Mouse (Mus musculus): Measurements from ENCODE around the gene Acadvl.

The Acadvl gene

GRCm38 (mm10) chr11:70010548-70010947, 4.7 kb downstream of the Acadvl start:
- in situ Hi-C loops (cut with MboI; ENCODE audit: unreplicated experiment in 2 of 2) = loop anchor here in 1 of 2 experiments (10.0 kb wide), 1 partner anchor 76 kb away; the partner anchor contains the start of gene Ybx2

- in situ Hi-C loops (cut with MboI; ENCODE audit: unreplicated experiment in 2 of 2) = loop anchor here in 1 of 2 experiments (10.0 kb wide), 1 partner anchor 75 kb away; the partner anchor contains the start of gene Ybx2
Observed at GRCm38 (mm10) chr11:70010033-70010432, 5.2 kb downstream of the Acadvl start.

- in situ Hi-C loops (cut with MboI; ENCODE audit: unreplicated experiment in 2 of 2) = no loop called here
Observed at GRCm38 (mm10) chr11:70005521-70005920, 9.7 kb downstream of the Acadvl start.

GRCm38 (mm10) chr11:70002471-70002870, 12.7 kb downstream of the Acadvl start:
- in situ Hi-C loops (cut with MboI; ENCODE audit: unreplicated experiment in 2 of 2) = loop anchor here in 1 of 2 experiments (5.0 kb wide), 1 partner anchor 50 kb away; no protein-coding TSS in a partner anchor

- in situ Hi-C loops (cut with MboI; ENCODE audit: unreplicated experiment in 2 of 2) = loop anchor here in 1 of 2 experiments (5.0 kb wide), 1 partner anchor 50 kb away; no protein-coding TSS in a partner anchor
Observed at GRCm38 (mm10) chr11:70001865-70002264, 13.3 kb downstream of the Acadvl start.

GRCm38 (mm10) chr11:70001159-70001558, 14.1 kb downstream of the Acadvl start:
- in situ Hi-C loops (cut with MboI; ENCODE audit: unreplicated experiment in 2 of 2) = loop anchor here in 1 of 2 experiments (5.0 kb wide), 1 partner anchor 49 kb away; no protein-coding TSS in a partner anchor

GRCm38 (mm10) chr11:70000396-70000898, 14.8 kb downstream of the Acadvl start, which contains the start of gene Dvl2:
TSS of gene Dvl2 (plus strand) at chr11:70000595.
- in situ Hi-C loops (cut with MboI; ENCODE audit: unreplicated experiment in 2 of 2) = loop anchor here in 1 of 2 experiments (5.0 kb wide), 1 partner anchor 48 kb away; no protein-coding TSS in a partner anchor

GRCm38 (mm10) chr11:69999666-70000065, 15.5 kb downstream of the Acadvl start:
- in situ Hi-C loops (cut with MboI; ENCODE audit: unreplicated experiment in 2 of 2) = loop anchor here in 1 of 2 experiments (5.0 to 25.0 kb wide), 3 partner anchors 47 to 937 kb away; partner anchors contain the start of genes Borcs6, Kdm6b and Tmem107

GRCm38 (mm10) chr11:69998567-69999491, 16.4 kb downstream of the Acadvl start:
- in situ Hi-C loops (cut with MboI; ENCODE audit: unreplicated experiment in 2 of 2) = loop anchor here in 1 of 2 experiments (25.0 kb wide), 2 partner anchors 587 to 937 kb away; partner anchors contain the start of genes Borcs6, Kdm6b and Tmem107

- in situ Hi-C loops (cut with MboI; ENCODE audit: unreplicated experiment in 2 of 2) = loop anchor here in 1 of 2 experiments (25.0 kb wide), 2 partner anchors 585 to 935 kb away; partner anchors contain the start of genes Borcs6, Kdm6b and Tmem107
Observed at GRCm38 (mm10) chr11:69997070-69997509, 18.1 kb downstream of the Acadvl start.

- in situ Hi-C loops (cut with MboI; ENCODE audit: unreplicated experiment in 2 of 2) = loop anchor here in 1 of 2 experiments (25.0 kb wide), 2 partner anchors 584 to 934 kb away; partner anchors contain the start of genes Borcs6, Kdm6b and Tmem107
Observed at GRCm38 (mm10) chr11:69996161-69997061, 18.8 kb downstream of the Acadvl start.

- in situ Hi-C loops (cut with MboI; ENCODE audit: unreplicated experiment in 2 of 2) = loop anchor here in 1 of 2 experiments (25.0 kb wide), 2 partner anchors 583 to 933 kb away; partner anchors contain the start of genes Borcs6, Kdm6b and Tmem107
Observed at GRCm38 (mm10) chr11:69995391-69995960, 19.7 kb downstream of the Acadvl start, which contains the start of gene Phf23. TSS of gene Phf23 (plus strand) at chr11:69995777.

- in situ Hi-C loops (cut with MboI; ENCODE audit: unreplicated experiment in 2 of 2) = loop anchor here in 1 of 2 experiments (25.0 kb wide), 2 partner anchors 582 to 932 kb away; partner anchors contain the start of genes Borcs6, Kdm6b and Tmem107
Observed at GRCm38 (mm10) chr11:69994401-69995090, 20.7 kb downstream of the Acadvl start.

- in situ Hi-C loops (cut with MboI; ENCODE audit: unreplicated experiment in 2 of 2) = loop anchor here in 1 of 2 experiments (25.0 kb wide), 2 partner anchors 581 to 931 kb away; partner anchors contain the start of genes Borcs6, Kdm6b and Tmem107
Observed at GRCm38 (mm10) chr11:69992932-69993331, 22.3 kb downstream of the Acadvl start.

GRCm38 (mm10) chr11:69992396-69992795, 22.8 kb downstream of the Acadvl start:
- in situ Hi-C loops (cut with MboI; ENCODE audit: unreplicated experiment in 2 of 2) = loop anchor here in 1 of 2 experiments (25.0 kb wide), 2 partner anchors 580 to 930 kb away; partner anchors contain the start of genes Borcs6, Kdm6b and Tmem107

- in situ Hi-C loops (cut with MboI; ENCODE audit: unreplicated experiment in 2 of 2) = loop anchor here in 1 of 2 experiments (25.0 kb wide), 2 partner anchors 579 to 929 kb away; partner anchors contain the start of genes Borcs6, Kdm6b and Tmem107
Observed at GRCm38 (mm10) chr11:69991711-69992110, 23.5 kb downstream of the Acadvl start.

- in situ Hi-C loops (cut with MboI; ENCODE audit: unreplicated experiment in 2 of 2) = loop anchor here in 1 of 2 experiments (25.0 kb wide), 2 partner anchors 579 to 929 kb away; partner anchors contain the start of genes Borcs6, Kdm6b and Tmem107
Observed at GRCm38 (mm10) chr11:69990850-69991691, 24.1 kb downstream of the Acadvl start, which contains the start of gene Gabarap. TSS of gene Gabarap (plus strand) at chr11:69991143.

All from v-Abl transformed pro-B cells (cell line).